Mouse (Mus musculus): ENCODE data around the gene Zkscan1.

- TF ChIP-seq CTCF (IDR thresholded peaks at IDR 0.05; ENCODE audit: borderline replicate concordance, extremely low read depth, insufficient read depth, insufficient read length) (no peak), POLR2A (IDR thresholded peaks at IDR 0.05; ENCODE audit: borderline replicate concordance, extremely low read depth, insufficient read depth, insufficient read length, poor library complexity, severe bottlenecking) (no peak)
Observed at GRCm38 (mm10) chr5:138094474-138094873, 9.6 kb downstream of the Zkscan1 start.

All from brain, embryonic 14.5 days (tissue).